Mouse (Mus musculus): ENCODE results near the gene Olfr960. TPM values are rescaled to one million over a fixed set of nuclear protein-coding genes. Genes with fewer than 3 reads are reported as not detected.

Olfr960 gene
- total RNA-seq (2022), result not detected

DNA sequence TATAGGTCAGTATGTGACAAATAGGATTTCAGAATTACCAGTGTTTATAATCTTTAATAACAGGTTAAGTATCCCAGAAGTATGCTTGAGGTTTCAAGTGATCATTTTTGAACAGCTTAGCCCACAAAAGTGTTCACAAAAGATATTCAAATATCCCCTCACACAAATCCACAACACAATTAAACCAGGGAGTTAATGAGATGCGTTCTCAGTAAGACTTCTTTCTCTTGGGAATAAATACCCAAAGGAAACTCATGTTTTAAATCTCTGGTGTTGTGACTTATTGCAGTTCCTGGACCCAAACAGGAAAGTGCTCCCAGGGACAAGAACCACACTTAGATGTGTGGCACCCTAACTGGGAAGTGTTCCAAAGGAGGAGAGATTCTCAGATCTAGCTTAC lies at the start of gene Olfr960:
TSS of gene Olfr960 (plus strand) at position 301 of the 400 bp plus-strand sequence.
- no peak for DNase-seq (ENCODE audit: low spot score in 2 of 2)

DNA sequence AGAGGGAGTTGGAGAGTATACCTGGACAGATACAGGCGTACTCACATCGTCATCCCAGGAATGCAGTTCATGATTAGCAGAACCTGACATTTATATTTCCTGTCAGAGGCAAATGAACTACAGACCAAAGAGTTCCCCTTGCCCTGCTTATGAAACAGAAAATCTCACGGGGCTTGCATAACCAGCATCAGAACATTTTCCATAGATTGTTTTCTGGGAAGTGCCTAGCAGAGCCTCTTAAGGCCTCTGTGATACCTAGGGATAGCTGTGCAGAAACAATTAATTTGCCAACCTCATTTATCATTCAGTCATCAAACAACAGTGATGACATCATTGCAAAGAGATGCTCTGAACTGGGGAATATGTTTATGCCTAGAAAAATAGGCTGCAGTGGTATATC lies 45.7 kb upstream of the Olfr960 start, which contains the start of gene Olfr959:
TSS of gene Olfr959 (minus strand) at position 101 of the 400 bp plus-strand sequence.
- no peak for DNase-seq (ENCODE audit: low spot score in 2 of 2)

DNA sequence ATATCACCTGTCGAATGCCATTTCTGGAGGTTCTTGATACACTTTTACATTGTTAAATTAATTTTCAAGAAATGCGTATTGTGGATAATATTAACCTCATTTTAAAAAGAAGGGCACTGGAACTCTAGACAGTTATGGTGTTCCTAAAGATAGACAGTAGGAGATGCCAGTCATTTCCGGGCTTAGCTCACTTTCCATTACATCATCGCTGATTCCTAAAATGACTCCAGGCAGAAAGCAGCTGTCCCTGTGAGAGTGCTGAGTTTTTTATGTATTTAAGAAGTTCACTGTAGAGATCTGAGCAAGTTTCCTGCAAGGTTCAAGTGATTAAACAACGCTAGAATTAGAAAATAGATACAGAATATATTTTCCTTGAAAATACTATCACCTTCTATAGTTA lies 44.1 kb upstream of the Olfr960 start:
- no peak for DNase-seq (ENCODE audit: low spot score in 2 of 2)

DNA sequence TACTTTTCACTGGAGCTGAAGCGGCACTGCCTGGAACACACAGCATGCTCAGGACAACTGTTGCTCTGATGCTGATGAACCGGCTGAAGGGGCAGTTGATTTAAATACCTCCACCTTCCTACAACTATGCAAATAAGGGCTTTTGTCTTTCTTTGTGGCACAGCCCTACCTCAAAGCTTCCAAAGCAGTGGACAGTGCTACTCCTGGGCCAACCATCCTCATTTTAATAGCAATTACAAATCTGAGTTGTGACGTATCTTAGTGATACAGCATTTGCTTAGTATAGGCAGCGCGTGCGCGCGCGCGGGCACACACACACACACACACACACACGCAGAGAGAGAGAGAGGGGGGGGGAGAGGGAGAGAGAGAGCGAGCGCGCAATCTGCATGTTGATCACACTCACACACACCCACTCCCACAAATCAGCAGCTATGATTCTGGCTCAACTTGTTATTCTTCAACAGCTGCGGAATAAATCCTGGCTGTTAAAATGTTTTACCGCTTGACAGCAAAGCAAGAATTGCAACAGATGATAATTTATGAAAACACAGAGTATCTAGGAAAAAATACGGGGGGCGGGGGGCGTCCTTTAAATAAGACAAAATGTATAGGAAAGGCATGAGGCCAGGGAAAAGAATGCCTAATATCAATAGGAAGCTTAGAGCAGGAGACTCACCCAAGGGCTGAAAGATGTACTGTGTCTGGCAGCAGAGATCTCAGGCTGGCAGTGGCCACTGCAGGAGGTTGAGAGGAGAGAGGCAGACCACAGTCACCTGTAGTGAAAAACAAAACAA lies 18.4 kb upstream of the Olfr960 start:
- DNase-seq (ENCODE audit: low spot score in 2 of 2), result peak in 1 of 2 experiments; percentile 7

DNA sequence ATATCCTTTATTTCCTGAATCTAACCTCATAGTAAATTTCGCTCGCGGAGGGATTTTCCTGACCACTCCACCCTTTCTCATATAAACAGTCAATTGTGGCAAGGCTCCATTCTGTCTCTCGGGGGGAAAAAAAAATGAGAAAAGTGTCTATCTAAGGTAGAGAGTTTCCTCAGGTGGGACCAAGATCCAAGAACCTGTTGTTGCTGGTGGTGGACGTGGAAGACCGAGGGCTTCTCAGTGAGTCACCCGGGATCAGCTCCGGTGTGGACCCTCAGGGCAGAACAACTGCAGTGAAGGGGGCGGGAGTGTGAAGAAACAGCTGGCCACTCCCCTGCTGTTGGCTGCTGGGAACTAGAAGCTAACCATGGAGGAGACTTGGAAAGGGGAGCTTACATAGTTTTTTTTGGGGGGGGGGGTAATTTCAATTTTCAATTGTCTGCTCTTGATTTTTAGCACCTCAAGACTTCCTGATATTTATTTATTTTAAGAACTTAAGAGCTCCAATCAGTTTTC lies 17.8 kb upstream of the Olfr960 start:
- DNase-seq (ENCODE audit: low spot score in 2 of 2), result no peak

DNA sequence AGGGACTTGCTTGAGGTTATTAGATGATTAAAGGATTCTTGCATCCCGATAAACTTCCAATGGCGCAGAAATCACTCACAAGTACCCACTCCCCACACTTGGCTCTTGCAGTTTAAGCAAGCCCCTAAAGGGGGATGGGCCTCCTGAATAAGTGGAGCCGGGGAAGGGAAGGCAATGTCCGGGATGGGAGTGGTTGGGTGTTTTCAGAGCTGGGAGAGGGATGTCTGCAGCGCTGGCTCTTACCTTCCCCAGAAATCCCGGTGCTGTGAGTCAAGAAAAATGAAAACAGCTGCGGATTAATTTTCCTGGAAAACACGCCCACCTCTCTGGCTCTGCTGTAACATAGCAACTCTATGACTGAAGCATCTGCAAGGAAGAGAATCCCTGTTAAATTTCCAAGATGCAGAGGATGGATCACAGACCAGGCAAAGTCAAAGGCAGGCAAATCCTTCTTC lies 17.1 kb upstream of the Olfr960 start, which contains the start of gene AW551984:
TSS of gene AW551984 (minus strand) at position 405 of the 455 bp plus-strand sequence.
- DNase-seq (ENCODE audit: low spot score in 2 of 2), result no peak

DNA sequence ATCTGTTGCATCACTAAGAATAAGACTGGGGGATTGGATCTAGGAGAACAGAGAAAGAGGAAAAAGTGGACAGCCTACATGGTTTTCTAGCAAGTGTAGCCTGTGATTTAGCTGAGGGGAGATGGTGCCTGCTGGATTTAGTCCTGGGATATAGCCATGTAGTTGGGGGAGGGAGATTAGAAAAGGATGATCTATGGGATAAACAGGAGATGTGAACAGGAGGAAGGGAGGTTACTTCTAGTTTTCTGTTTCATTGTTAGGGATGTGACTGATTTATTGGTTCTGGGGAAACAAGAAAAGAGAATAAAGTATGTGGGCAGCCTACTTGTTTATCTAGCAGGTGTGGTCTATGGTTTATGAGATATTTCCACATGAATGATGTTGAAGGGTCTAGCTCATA lies 12.7 kb upstream of the Olfr960 start:
- DNase-seq (ENCODE audit: low spot score in 2 of 2), result no peak

DNA sequence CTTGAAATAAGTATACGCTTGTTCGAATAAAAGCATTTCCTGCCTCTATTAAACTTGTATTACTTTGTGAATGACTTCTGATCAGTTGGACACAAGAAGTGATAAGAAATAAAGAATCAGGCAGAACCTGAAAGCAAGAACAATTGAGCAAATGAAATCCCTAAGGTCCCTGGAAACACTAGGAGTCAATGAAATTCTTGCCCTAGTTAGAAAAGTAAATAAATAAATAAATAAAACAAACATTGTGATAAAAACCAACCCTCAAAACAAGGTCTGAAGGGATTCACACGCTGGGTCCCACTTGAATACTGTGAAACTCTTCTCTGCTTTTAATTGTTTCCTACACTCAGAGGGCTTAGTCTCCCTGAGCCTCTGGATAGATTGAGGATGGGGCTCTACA lies 10.8 kb upstream of the Olfr960 start, which contains the start of gene Olfr148:
TSS of gene Olfr148 (plus strand) at position 301 of the 400 bp plus-strand sequence.
- DNase-seq (ENCODE audit: low spot score in 2 of 2), result no peak

DNA sequence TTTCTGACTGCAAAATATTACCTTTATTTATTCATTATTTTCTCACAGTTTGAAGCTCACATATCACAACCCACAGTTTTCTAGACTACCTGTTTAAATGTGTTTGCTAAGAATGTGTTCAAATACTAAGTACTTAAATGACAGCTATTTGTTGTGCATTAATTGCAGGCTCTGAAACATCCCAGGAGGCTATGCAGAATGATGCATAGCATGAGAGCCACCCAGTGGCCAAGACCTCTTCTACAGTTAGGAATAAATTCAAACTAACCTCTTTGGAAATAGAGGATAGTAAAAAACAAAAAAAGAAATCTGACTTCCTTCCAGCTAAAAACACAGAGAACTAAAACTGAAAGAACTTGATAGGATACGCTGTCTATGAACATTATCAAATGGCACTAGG lies 9.2 kb upstream of the Olfr960 start:
- no peak for DNase-seq (ENCODE audit: low spot score in 2 of 2)

DNA sequence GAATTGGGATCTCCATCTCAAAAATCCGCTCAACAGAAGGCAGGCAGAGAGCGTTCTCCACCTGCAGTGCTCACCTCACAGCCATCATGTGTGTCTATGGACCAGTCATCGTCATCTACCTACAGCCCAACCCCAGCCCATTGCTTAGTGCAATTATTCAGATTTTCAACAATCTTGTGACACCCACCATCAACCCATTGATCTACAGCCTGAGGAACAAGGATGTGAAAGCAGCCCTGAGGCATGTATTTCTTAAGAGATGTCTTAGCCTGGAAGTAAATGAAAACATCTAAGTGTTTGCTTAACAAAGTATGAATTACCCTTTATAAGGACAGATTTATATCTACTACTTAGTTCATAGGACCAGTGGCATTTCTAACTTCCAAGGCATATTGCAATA lies 2.6 kb downstream of the Olfr960 start:
- DNase-seq (ENCODE audit: low spot score in 2 of 2), result no peak

DNA sequence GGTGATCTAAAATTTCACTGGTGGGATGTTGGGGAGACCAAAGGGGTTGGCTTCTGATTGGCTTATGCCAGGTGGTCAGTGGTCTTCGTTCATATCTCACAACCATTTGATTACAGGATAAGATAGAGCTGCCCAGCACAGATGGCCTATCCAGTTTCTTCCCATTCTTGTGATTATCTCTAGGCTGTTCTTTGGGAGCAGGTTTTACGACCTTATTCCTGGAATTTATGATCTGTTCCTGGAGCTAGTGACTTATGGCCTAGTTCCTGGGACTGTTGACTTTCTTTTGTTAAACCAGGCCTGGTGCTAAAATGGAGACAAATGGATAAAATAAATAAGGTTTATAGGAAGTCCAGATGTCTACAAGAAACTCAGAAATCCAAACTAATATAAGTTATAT lies 3.5 kb downstream of the Olfr960 start:
- no peak for DNase-seq (ENCODE audit: low spot score in 2 of 2)

DNA sequence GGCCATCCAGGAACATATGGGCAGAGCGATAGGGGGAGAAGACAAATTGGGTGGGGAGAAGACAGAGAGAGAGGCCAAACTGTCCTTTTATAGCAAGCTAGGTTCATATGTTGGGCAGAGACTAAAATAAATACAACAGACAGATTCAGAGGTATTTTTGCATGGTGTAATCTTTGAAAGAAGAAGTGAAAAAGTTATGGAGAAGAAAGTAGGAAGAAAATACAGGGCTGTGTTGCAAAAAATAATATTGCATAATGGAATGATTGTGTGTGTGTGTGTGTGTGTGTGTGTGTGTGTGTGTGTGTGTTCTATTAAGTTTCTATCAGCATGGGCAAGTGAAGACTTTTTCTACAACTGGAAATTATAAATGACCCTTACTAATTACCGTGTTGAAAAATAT lies 7.9 kb downstream of the Olfr960 start:
- no peak for DNase-seq (ENCODE audit: low spot score in 2 of 2)

DNA sequence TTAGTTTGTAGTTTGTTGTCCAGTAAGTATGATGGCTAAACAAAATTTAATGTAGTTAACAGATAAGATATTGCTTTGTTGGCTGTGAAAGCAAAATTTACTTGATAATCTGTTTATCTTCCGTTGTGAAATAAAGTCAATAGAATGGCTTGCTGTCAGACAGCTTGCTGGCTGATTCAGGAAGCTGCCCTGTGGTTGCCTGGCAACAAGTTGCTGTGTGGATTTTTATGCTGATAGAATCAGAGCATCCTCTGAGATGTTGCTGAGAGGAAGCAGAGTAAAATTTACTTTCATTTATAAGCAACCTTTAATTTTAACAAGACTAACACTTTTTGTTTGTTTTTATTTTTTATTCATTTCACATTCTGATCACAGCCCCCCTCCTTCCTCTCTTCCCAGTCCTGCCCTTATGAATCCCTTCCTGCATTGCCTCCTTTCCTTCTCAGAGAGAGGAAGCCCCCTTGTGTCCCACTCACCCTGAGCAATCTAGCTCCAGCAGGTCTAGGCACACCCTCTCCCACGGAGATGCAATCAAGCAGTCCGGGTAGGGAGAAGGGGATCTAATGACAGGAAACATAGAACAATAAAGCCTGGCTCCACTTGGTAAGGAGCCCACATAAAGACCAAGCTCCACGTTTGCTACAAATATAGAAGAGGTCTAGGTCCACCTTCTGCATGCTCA lies 12.9 kb downstream of the Olfr960 start:
- peak in 1 of 2 experiments; percentile 15 for DNase-seq (ENCODE audit: low spot score in 2 of 2)

DNA sequence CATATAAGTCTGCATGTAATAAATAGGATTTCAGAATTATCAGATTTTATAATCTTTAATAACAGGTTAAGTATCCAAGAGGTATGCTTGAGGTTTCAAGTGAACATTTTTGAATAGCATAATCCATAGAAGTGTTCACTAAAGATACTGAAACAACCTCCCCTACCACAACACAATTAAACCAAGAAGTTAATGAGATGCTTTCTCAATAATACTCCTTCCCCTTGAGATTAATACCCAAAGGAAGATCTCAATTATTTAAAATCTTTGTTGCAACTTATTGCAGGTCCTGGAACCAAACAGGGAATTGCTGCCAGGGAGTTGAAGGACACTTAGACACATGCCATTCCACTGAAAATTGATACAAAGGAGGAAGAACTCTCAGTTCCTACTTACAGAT lies 23.6 kb downstream of the Olfr960 start, which contains the start of gene Olfr961:
TSS of gene Olfr961 (plus strand) at position 301 of the 400 bp plus-strand sequence.
- DNase-seq (ENCODE audit: low spot score in 2 of 2), result no peak

DNA sequence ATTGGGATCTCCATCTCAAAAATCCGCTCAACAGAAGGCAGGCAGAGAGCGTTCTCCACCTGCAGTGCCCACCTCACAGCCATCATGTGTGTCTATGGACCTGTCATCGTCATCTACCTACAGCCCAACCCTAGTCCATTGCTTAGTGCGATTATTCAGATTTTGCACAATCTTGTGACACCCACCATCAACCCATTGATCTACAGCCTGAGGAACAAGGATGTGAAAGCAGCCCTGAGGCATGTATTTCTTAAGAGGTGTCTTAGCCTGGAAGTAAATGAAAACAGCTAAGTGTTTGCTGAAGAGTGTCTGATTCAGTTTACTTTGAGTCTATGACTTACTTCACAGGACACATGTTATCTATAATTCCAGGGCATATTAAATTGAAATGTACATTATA lies 26.2 kb downstream of the Olfr960 start:
- no peak for DNase-seq (ENCODE audit: low spot score in 2 of 2)

DNA sequence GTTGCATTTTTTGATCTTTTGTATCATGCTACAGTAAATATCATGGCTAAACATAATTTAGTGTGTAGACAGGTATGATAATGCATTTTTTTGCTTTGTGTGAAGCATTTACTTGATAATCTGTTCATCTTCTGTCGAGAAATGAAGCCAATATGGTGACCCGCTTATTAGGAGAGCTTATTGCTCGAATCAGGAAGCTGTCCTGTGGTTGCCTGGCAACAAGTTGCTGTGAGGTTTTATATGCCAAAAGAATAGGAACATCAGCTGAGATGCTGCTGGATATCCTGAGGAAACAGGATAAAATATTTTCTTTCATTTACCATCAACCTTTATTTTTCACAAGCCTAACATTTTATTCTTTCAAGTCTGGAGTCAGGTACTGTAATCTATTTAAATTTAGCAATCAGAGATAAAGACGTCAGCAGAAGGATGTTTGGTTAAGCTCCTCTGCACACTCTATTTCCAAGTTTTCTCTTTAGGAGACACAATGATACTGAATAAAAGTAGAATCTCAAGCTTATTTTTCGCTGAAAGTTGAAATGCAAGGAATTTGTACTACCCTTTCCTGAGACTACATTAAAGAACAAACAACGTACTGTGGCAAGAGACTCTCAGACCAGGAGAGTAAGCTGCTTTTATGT lies 33.7 kb downstream of the Olfr960 start:
- no peak for DNase-seq (ENCODE audit: low spot score in 2 of 2)

DNA sequence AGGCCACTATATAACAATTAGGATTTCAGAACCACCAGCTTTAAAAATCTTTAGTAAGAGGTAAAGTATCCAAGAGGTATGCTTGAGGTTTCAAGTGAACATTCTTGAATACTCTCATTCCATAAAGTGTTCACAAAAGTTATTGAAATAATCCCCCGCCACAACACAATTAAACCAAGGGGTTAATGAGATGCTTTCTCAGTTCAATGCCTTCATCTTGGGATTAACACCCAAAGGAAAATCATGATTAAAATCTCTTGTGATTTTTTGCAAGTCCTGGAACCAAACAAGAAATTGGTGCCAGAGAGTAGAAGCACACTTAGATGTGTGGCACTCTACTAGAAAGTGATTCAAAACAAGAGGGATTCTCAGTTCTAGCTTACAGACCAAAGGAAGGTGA lies 45.7 kb downstream of the Olfr960 start, which contains the start of gene Olfr963:
TSS of gene Olfr963 (plus strand) at position 301 of the 400 bp plus-strand sequence.
- DNase-seq (ENCODE audit: low spot score in 2 of 2), result no peak

DNA sequence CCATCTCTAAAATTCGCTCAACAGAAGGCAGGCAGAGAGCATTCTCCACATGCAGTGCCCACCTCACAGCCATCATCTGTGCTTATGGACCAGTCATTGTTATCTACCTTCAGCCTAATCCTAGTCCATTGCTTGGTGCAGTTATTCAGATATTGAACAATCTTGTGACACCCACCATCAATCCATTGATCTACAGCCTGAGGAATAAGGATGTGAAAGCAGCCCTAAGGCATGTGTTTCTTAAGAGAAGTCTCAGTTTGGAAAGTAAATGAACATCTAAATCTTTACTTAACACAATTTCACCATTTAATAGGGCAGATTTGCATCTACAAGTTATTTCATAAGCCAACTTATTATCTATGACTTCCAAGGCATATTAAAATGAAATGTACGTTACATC lies 48.5 kb downstream of the Olfr960 start:
- DNase-seq (ENCODE audit: low spot score in 2 of 2), result no peak
